Mouse (Mus musculus) myocyte (in vitro differentiated cells): Measurements from ENCODE around the gene Mink1. TPM values are rescaled to one million over a fixed set of nuclear protein-coding genes. Genes with fewer than 3 reads are reported as not detected.

Experiments
- H3K27me3 ChIP-seq: one replicate; pipeline ENCODE4 v1.6.1; 2011; ENCODE audit not compliant: control insufficient read depth, insufficient read depth, insufficient read length
- H3K36me3 ChIP-seq: one replicate; pipeline ENCODE4 v1.6.1; 2011; ENCODE audit not compliant: control insufficient read depth, insufficient read depth
- H3K4me2 ChIP-seq: one replicate; pipeline ENCODE4 v1.6.1; 2011; ENCODE audit warnings: low read depth, control low read depth
- H3K4me3 ChIP-seq: one replicate; pipeline ENCODE4 v1.5.1; 2011; ENCODE audit warnings: mild to moderate bottlenecking, control low read depth, moderate library complexity
- H3K79me2 ChIP-seq: one replicate; pipeline ENCODE4 v1.6.1; 2011; ENCODE audit not compliant: control insufficient read depth, insufficient read depth
- H3ac ChIP-seq: one replicate; pipeline ENCODE4 v1.6.1; 2011; ENCODE audit not compliant: control insufficient read depth, insufficient read length
- CEBPB ChIP-seq: IDR thresholded peaks from 2 replicates; pipeline ENCODE4 v1.6.1; 2011; ENCODE audit warnings: mild to moderate bottlenecking, moderate library complexity; ENCODE audit not compliant: poor library complexity, insufficient read depth, severe bottlenecking
- E2F4 ChIP-seq: IDR thresholded peaks from one replicate; pipeline ENCODE4 v1.6.1; 2011; ENCODE audit warnings: mild to moderate bottlenecking, control low read depth, moderate library complexity; ENCODE audit not compliant: insufficient read depth
- MAX ChIP-seq: IDR thresholded peaks from one replicate; pipeline ENCODE4 v1.6.1; 2011; ENCODE audit warnings: low read depth, mild to moderate bottlenecking, control low read depth
- MYOD1 ChIP-seq, 3 experiments: IDR thresholded peaks; one replicate each; pipeline ENCODE4 v1.6.1; 2011; ENCODE audit warnings: control low read depth in 2 of 3, low read depth in 2 of 3, mild to moderate bottlenecking in 2 of 3, moderate library complexity in 1 of 3; ENCODE audit not compliant: insufficient read length in 2 of 3, control insufficient read depth in 1 of 3
- MYOG ChIP-seq, 3 experiments: IDR thresholded peaks; one replicate each; pipeline ENCODE4 v1.6.1; 2011; ENCODE audit warnings: control low read depth in 2 of 3, low read depth in 2 of 3, mild to moderate bottlenecking in 2 of 3; ENCODE audit not compliant: insufficient read length in 2 of 3, control insufficient read depth in 1 of 3, insufficient read depth in 1 of 3
- POLR2A ChIP-seq: IDR thresholded peaks from one replicate; pipeline ENCODE4 v1.6.1; 2011; ENCODE audit warnings: low read depth, mild to moderate bottlenecking, control low read depth, moderate library complexity; ENCODE audit not compliant: insufficient read length
- POLR2AphosphoS2 ChIP-seq: IDR thresholded peaks from one replicate; pipeline ENCODE4 v1.6.1; 2011; ENCODE audit warnings: low read depth, control low read depth; ENCODE audit not compliant: insufficient read length
- REST ChIP-seq: IDR thresholded peaks from one replicate; pipeline ENCODE4 v1.6.1; 2011; ENCODE audit warnings: mild to moderate bottlenecking, control low read depth, moderate library complexity; ENCODE audit not compliant: insufficient read depth, insufficient read length
- SRF ChIP-seq: IDR thresholded peaks from one replicate; pipeline ENCODE4 v1.6.1; 2011; ENCODE audit warnings: low read depth; ENCODE audit not compliant: control insufficient read depth, insufficient read length
- TCF12 ChIP-seq: IDR thresholded peaks from one replicate; pipeline ENCODE4 v1.6.1; 2011; ENCODE audit warnings: mild to moderate bottlenecking, control low read depth; ENCODE audit not compliant: poor library complexity, insufficient read depth, severe bottlenecking
- TCF3 ChIP-seq: IDR thresholded peaks from one replicate; pipeline ENCODE4 v1.6.1; 2011; ENCODE audit warnings: low read depth, control low read depth; ENCODE audit not compliant: insufficient read length
- USF1 ChIP-seq: IDR thresholded peaks from one replicate; pipeline ENCODE4 v1.6.1; 2011; ENCODE audit warnings: low read depth, mild to moderate bottlenecking, control low read depth, moderate library complexity
- polyA plus RNA-seq: library from polyadenylated mRNA; unstranded; fragments of >200 nt; fragmentation: generic; extraction: Trizol; gene quantifications from one replicate; pipeline ENCODE4 v1.2.1, GENCODE M21; 2012; ENCODE audit warnings: missing spikeins

The Mink1 gene
- polyA plus RNA-seq, 1 experiment = 34.4 TPM

- H3K4me3 ChIP-seq = peak overlapping the region; percentile 94
- H3K79me2 ChIP-seq = peaks cover 51% of the 10 kb centered on the region
- no peaks in the 10 kb centered on the region for H3K27me3 ChIP-seq
- no peak for TF ChIP-seq MYOG (IDR thresholded peaks at IDR 0.05; ENCODE audit: control insufficient read depth in 1 of 3, insufficient read depth in 1 of 3, insufficient read length in 2 of 3, low read depth in 2 of 3)
- TF ChIP-seq MYOD1 (IDR thresholded peaks at IDR 0.05; ENCODE audit: control insufficient read depth in 1 of 3, insufficient read length in 2 of 3, low read depth in 2 of 3) = peak in 1 of 3 experiments; percentile 19
- TF ChIP-seq TCF3 = no peak
- peak; percentile 73 for TF ChIP-seq POLR2AphosphoS2
- no peak for TF ChIP-seq E2F4
- TF ChIP-seq SRF = no peak
- TF ChIP-seq CEBPB = no peak
- TF ChIP-seq TCF12 = no peak
- TF ChIP-seq USF1 = peak; percentile 85
- TF ChIP-seq REST = no peak
- no peak for TF ChIP-seq MAX
- TF ChIP-seq POLR2A = no peak
- H3K4me2 ChIP-seq = peak overlapping the region; percentile 99
- peaks cover 36% of the 10 kb centered on the region for H3K36me3 ChIP-seq
- no peak overlapping the region for H3ac ChIP-seq
These were observed 88.7 kb downstream of the Mink1 start for GRCm38 (mm10) chr11:70651391-70651790.

GRCm38 (mm10) chr11:70652029-70652883 is 89.6 kb downstream of the Mink1 start:
- Histone ChIP-seq H3K36me3 (peaks cover 36% of the 10 kb centered on the region), H3ac (no peak overlapping the region), H3K27me3 (no peaks in the 10 kb centered on the region), H3K4me3 (peak overlapping the region; percentile 94), H3K79me2 (peaks cover 51% of the 10 kb centered on the region), H3K4me2 (peak overlapping the region; percentile 99)
- TF ChIP-seq TCF3 = peak; percentile 80
- TF ChIP-seq E2F4 = no peak
- peak; percentile 85 to 95 (median 93) for TF ChIP-seq MYOD1 (IDR thresholded peaks at IDR 0.05; ENCODE audit: control insufficient read depth in 1 of 3, insufficient read length in 2 of 3, low read depth in 2 of 3)
- TF ChIP-seq MYOG (IDR thresholded peaks at IDR 0.05; ENCODE audit: control insufficient read depth in 1 of 3, insufficient read depth in 1 of 3, insufficient read length in 2 of 3, low read depth in 2 of 3) = peak; percentile 52 to 90 (median 68)
- no peak for TF ChIP-seq MAX
- peak; percentile 14 for TF ChIP-seq POLR2A
- TF ChIP-seq SRF = no peak
- peak; percentile 81 for TF ChIP-seq POLR2AphosphoS2
- no peak for TF ChIP-seq USF1
- TF ChIP-seq TCF12 = peak; percentile 88

GRCm38 (mm10) chr11:70652884-70653344 is 90.2 kb downstream of the Mink1 start:
- H3K27me3 ChIP-seq = no peaks in the 10 kb centered on the region
- no peak for TF ChIP-seq POLR2A
- peak; percentile 6 for TF ChIP-seq POLR2AphosphoS2
- peak overlapping the region; percentile 88 for H3ac ChIP-seq
- peaks cover 36% of the 10 kb centered on the region for H3K36me3 ChIP-seq
- H3K79me2 ChIP-seq = peaks cover 58% of the 10 kb centered on the region
- H3K4me3 ChIP-seq = peak overlapping the region; percentile 94
- H3K4me2 ChIP-seq = peak overlapping the region; percentile 99

GRCm38 (mm10) chr11:70653345-70654197 is 90.9 kb downstream of the Mink1 start:
- peak overlapping the region; percentile 88 for H3ac ChIP-seq
- H3K27me3 ChIP-seq = no peaks in the 10 kb centered on the region
- peak overlapping the region; percentile 94 for H3K4me3 ChIP-seq
- peaks cover 64% of the 10 kb centered on the region for H3K79me2 ChIP-seq
- TF ChIP-seq POLR2A (peak; percentile 19), CEBPB (no peak)
- peaks cover 36% of the 10 kb centered on the region for H3K36me3 ChIP-seq
- H3K4me2 ChIP-seq = peak overlapping the region; percentile 99

GRCm38 (mm10) chr11:70654198-70654922 is 91.7 kb downstream of the Mink1 start, which contains the start of gene Pfn1:
TSS of gene Pfn1 (minus strand) at chr11:70654644.
- Histone ChIP-seq H3ac (peak within 1 kb of the TSS; percentile 88), H3K27me3 (no peaks in the 10 kb centered on the region), H3K36me3 (peaks cover 30% of the 10 kb centered on the region), H3K79me2 (peaks cover 72% of the 10 kb centered on the region), H3K4me3 (peak within 1 kb of the TSS; percentile 94), H3K4me2 (peak within 1 kb of the TSS; percentile 97)
- TF ChIP-seq MAX (no peak), USF1 (no peak), REST (peak; percentile 66), SRF (no peak), CEBPB (no peak), MYOD1 (IDR thresholded peaks at IDR 0.05; ENCODE audit: control insufficient read depth in 1 of 3, insufficient read length in 2 of 3, low read depth in 2 of 3) (peak in 1 of 3 experiments; percentile 42), POLR2AphosphoS2 (peak; percentile 95), MYOG (IDR thresholded peaks at IDR 0.05; ENCODE audit: control insufficient read depth in 1 of 3, insufficient read depth in 1 of 3, insufficient read length in 2 of 3, low read depth in 2 of 3) (peak in 1 of 3 experiments; percentile 15), E2F4 (no peak), TCF3 (peak; percentile 17), POLR2A (peak; percentile 78), TCF12 (no peak)
